8 mouse cellular contexts compared by ENCODE assay signal in genomic region chr14:45530364-45531345, GRCm38 (mm10). TPM values are rescaled to one million over a fixed set of nuclear protein-coding genes. Genes with fewer than 3 reads are reported as not detected.
DNase-seq lines count a peak whose midpoint lies in the region; ATAC-seq and TF ChIP-seq lines count a peak whose summit lies in the region.

No protein-coding gene starts in this region.

- peak overlapping the region; percentile 86 for H3K9ac ChIP-seq in hindbrain, embryonic 12.5 days
- H3K9ac ChIP-seq in liver, embryonic 16.5 days (ENCODE audit: low read depth, low read length), result peak overlapping the region; percentile 33

- peak overlapping the region; percentile 99 for H3K27ac ChIP-seq in gastrocnemius, adult 2 months
- peak overlapping the region; percentile 98 for H3K27ac ChIP-seq in embryonic facial prominence, embryonic 10.5 days (replicated peaks)
- H3K27ac ChIP-seq in hindbrain, embryonic 12.5 days, result peak overlapping the region; percentile 95
- peak overlapping the region; percentile 69 for H3K27ac ChIP-seq in liver, embryonic 16.5 days (ENCODE audit: low read length)

- H3K4me1 ChIP-seq in embryonic facial prominence, embryonic 10.5 days, result peaks cover 35% of the 10 kb centered on the region
- peaks cover 20% of the 10 kb centered on the region for H3K4me1 ChIP-seq in hindbrain, embryonic 12.5 days
- no peaks in the 10 kb centered on the region for H3K4me1 ChIP-seq in liver, embryonic 16.5 days (ENCODE audit: control insufficient read depth, low read depth, low read length)

- H3K36me3 ChIP-seq in embryonic facial prominence, embryonic 10.5 days (replicated peaks), result no peaks in the 10 kb centered on the region; the same call in 1 of the 2 replicates
- no peaks in the 10 kb centered on the region for H3K36me3 ChIP-seq in hindbrain, embryonic 12.5 days
- H3K36me3 ChIP-seq in liver, embryonic 16.5 days (ENCODE audit: control insufficient read depth, insufficient read depth), result no peaks in the 10 kb centered on the region

- TF ChIP-seq CTCF in gastrocnemius, adult 2 months (IDR thresholded peaks at IDR 0.05), result no peak

- intact Hi-C loops in gastrocnemius, adult 2 months (cut with DNase I), result loop anchor here (5.0 kb wide), 1 partner anchor 68 kb away; no protein-coding TSS in a partner anchor

- WGBS in embryonic facial prominence, embryonic 10.5 days, result 1% methylated on average over 37 of the region's 37 CpGs
- WGBS in hindbrain, embryonic 12.5 days, result under 1% methylated on average over 37 of the region's 37 CpGs
- 3% methylated on average over 37 of the region's 37 CpGs for WGBS in liver, embryonic 16.5 days (ENCODE audit: insufficient replicate concordance)

- H3K27me3 ChIP-seq in embryonic facial prominence, embryonic 10.5 days (replicated peaks; ENCODE audit: low read depth, poor library complexity, severe bottlenecking), result no peaks in the 10 kb centered on the region
- no peaks in the 10 kb centered on the region for H3K27me3 ChIP-seq in hindbrain, embryonic 12.5 days
- H3K27me3 ChIP-seq in liver, embryonic 16.5 days (ENCODE audit: control insufficient read depth, insufficient read depth, low read depth, low read length), result peaks cover 34% of the 10 kb centered on the region

- H3K4me2 ChIP-seq in hindbrain, embryonic 12.5 days (replicated peaks), result peak overlapping the region; percentile 61
- peak overlapping the region; percentile 52 for H3K4me2 ChIP-seq in liver, embryonic 16.5 days (ENCODE audit: low read depth, low read length)

- peak; percentile 49 for ATAC-seq in hindbrain, embryonic 12.5 days (ENCODE audit: low FRiP score)
- peak; percentile 11 for ATAC-seq in liver, embryonic 16.5 days (ENCODE audit: low read depth)
- ATAC-seq in granulocyte monocyte progenitor cell, adult 5-6 weeks (replicated peaks; ENCODE audit: poor library complexity, severe bottlenecking), result no peak

- DNase-seq in gastrocnemius, adult 2 months, result no peak
- DNase-seq in gastrocnemius, adult 8-10 months (ENCODE audit: low spot score in 2 of 2), result no peak
- peak; percentile 59 for DNase-seq in 3T3-L1 (ENCODE audit: low read depth, low spot score)
- no peak for DNase-seq in embryonic facial prominence, embryonic 10.5 days (ENCODE audit: low spot score)
- no peak for DNase-seq in gastrocnemius, adult 18-20 months (ENCODE audit: low spot score)

- H3K9me3 ChIP-seq in embryonic facial prominence, embryonic 10.5 days, result no peaks in the 10 kb centered on the region
- no peaks in the 10 kb centered on the region for H3K9me3 ChIP-seq in hindbrain, embryonic 12.5 days (replicated peaks)
- no peaks in the 10 kb centered on the region for H3K9me3 ChIP-seq in liver, embryonic 16.5 days (replicated peaks; ENCODE audit: control insufficient read depth, low read length)

- peak overlapping the region; percentile 88 for H3K4me3 ChIP-seq in gastrocnemius, adult 2 months
- H3K4me3 ChIP-seq in embryonic facial prominence, embryonic 10.5 days, result peak overlapping the region; percentile 84
- H3K4me3 ChIP-seq in hindbrain, embryonic 12.5 days, result peak overlapping the region; percentile 82
- H3K4me3 ChIP-seq in liver, embryonic 16.5 days (ENCODE audit: low read depth, low read length), result peak overlapping the region; percentile 63

RNA-seq across cellular contexts. Expression of gene Fermt2, which starts 0.7 kb away (rescaled TPM):
- total RNA-seq in gastrocnemius, adult 2 months (2021), result 100 to 1,000 TPM; 214 to 243 TPM
- total RNA-seq in gastrocnemius, adult 8-10 months (2022), result 100 to 1,000 TPM; 229 to 294 (median 246) TPM
- polyA plus RNA-seq in embryonic facial prominence, embryonic 10.5 days (2016; fragmentation: Nextera tagmentation; extraction: Ambion mirVana), result 83.7 and 99.7 TPM in 2 replicates
- 75.1 and 84.3 TPM in 2 replicates for polyA plus RNA-seq in hindbrain, embryonic 12.5 days (2016; fragmentation: Nextera tagmentation; extraction: Ambion mirVana)
- polyA plus RNA-seq in liver, embryonic 16.5 days (2015; fragmentation: Nextera tagmentation; extraction: Ambion mirVana), result 44.8 and 50.4 TPM in 2 replicates
- total RNA-seq in gastrocnemius, adult 18-20 months (2021), result 100 to 1,000 TPM; 222 to 227 TPM
- total RNA-seq in granulocyte monocyte progenitor cell, adult 5-6 weeks (2014; fragmentation: Nextera tagmentation), result not detected in 2 replicates
- not detected in 2 replicates for total RNA-seq in granulocyte monocyte progenitor cell, adult 5-6 weeks (2017)

Comparison
In these comparisons a context has a peak if more than half of its experiments do, and no peak if none do; other contexts are left out.
1. RNA of gene Fermt2, which starts 0.7 kb away (total RNA-seq): 229 to 294 TPM in gastrocnemius, adult 8-10 months, 214 to 243 TPM in gastrocnemius, adult 2 months and 222 to 227 TPM in gastrocnemius, adult 18-20 months; not detected in granulocyte monocyte progenitor cell, adult 5-6 weeks; every median in the first group is over 100 times any median in the second.
2. Peak in every context shown above with its lines, with median percentiles within 50 percentile points of each other: H3K27ac ChIP-seq and H3K4me3 ChIP-seq.